Mouse (Mus musculus) colon, adult 2 months (tissue): ENCODE results near the gene Ap1s3. TPM values are rescaled to one million over a fixed set of nuclear protein-coding genes. Genes with fewer than 3 reads are reported as not detected.

ENCODE experiments used
- polyA plus RNA-seq: library from polyadenylated mRNA; depleted of rRNA; stranded (reverse); fragments of >200 nt; gene quantifications from 2 replicates; pipeline ENCODE4 v1.2.3, GENCODE M21; 2012; rRNA removed

The Ap1s3 gene
- 97.3 and 105 TPM in 2 replicates for polyA plus RNA-seq

DNA sequence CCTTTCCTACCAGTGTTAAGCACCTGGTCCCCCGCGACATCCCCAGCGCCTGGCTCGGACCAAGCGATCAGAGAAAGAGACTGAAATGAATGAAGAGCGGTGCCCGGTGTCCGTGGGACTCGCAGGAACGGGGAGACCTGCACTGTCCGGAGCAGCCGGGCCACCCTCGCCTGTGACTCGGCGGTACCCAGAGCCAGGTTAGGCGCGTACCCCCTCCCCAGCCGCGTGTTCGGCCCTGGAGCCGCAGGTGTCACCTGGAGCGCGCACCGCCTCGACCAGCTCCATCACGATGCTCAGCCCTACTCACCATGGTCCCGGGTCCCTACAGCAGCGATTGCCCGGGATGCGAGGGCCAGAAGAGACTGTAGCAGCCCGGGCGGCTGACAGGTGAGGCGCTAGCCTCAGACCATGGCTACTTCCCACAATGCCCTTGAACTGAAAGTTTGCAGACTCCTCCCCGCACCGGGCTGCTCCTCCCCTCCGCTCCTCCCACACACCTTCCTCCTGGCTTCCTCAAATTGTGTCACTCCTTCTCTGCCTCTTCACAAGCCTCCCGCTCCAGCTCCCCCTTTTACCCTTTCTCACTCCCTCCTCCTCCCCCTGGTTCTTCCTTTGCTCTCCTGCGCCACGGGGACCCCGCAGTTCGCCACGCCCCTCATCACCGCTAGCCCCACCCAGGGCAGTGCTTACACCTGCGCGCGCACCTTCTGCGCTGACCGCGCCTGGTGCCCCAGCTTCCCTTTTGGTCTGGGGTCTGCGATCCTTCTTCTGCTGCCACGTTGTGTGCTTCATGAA, at the start of gene Ap1s3:
TSS of gene Ap1s3 (minus strand) at position 430 of the 795 bp plus-strand sequence.

Other genes with a start within 250 kb of the Ap1s3 start
- 1.4 and 2.2 TPM in 2 replicates for gene Scg2, start 231.9 kb downstream of the Ap1s3 start, polyA plus RNA-seq
- gene Mrpl44, start 104.0 kb upstream of the Ap1s3 start, polyA plus RNA-seq = 6.1 and 9.4 TPM in 2 replicates
- gene Wdfy1, start 104.2 kb upstream of the Ap1s3 start, polyA plus RNA-seq = 69.1 and 70.2 TPM in 2 replicates
- 12.6 and 18.0 TPM in 2 replicates for gene Serpine2, start 189.2 kb upstream of the Ap1s3 start, polyA plus RNA-seq